Mouse (Mus musculus) liver, embryonic 13.5 days (tissue): ENCODE results near the gene Rybp. TPM values are rescaled to one million over a fixed set of nuclear protein-coding genes. Genes with fewer than 3 reads are reported as not detected.

ENCODE experiments used
- ATAC-seq: fragments of 200-750 bp; cut with Nextera tagmentation; 2 replicates; pipeline ENCODE4 v1.8.0; 2017; ENCODE audit warnings: low read depth, mild to moderate bottlenecking, moderate number of reproducible peaks, moderate library complexity
- DNase-seq: peaks from one replicate; pipeline ENCODE4 v3.0.0; 2022
- H3K27ac ChIP-seq: fragments of 300-500 bp; sonication (generic); 2 replicates; pipeline ENCODE4 v1.5.1; 2015; ENCODE audit warnings: moderate library complexity, mild to moderate bottlenecking, inconsistent platforms
- H3K27me3 ChIP-seq: fragments of 300-500 bp; sonication (generic); 2 replicates; pipeline ENCODE4 v1.6.1; 2015; ENCODE audit warnings: mild to moderate bottlenecking, inconsistent platforms
- H3K36me3 ChIP-seq: fragments of 300-500 bp; sonication (generic); 2 replicates; pipeline ENCODE4 v1.6.1; 2015; ENCODE audit warnings: mild to moderate bottlenecking, inconsistent platforms
- H3K4me1 ChIP-seq: fragments of 300-500 bp; sonication (generic); replicated peaks from 2 replicates; pipeline ENCODE4 v1.6.1; 2015; ENCODE audit warnings: inconsistent platforms
- H3K4me2 ChIP-seq: fragments of 300-500 bp; sonication (generic); 2 replicates; pipeline ENCODE4 v1.6.1; 2015; ENCODE audit warnings: inconsistent platforms, mild to moderate bottlenecking, moderate library complexity
- H3K4me3 ChIP-seq: fragments of 300-500 bp; sonication (generic); replicated peaks from 2 replicates; pipeline ENCODE4 v1.5.1; 2015; ENCODE audit warnings: mild to moderate bottlenecking, inconsistent platforms
- H3K9ac ChIP-seq: fragments of 300-500 bp; sonication (generic); 2 replicates; pipeline ENCODE4 v1.6.1; 2015; ENCODE audit warnings: mild to moderate bottlenecking, inconsistent platforms
- H3K9me3 ChIP-seq: fragments of 300-500 bp; sonication (generic); replicated peaks from 2 replicates; pipeline ENCODE4 v1.6.1; 2016; ENCODE audit warnings: inconsistent platforms
- WGBS: fragments of 180-500 bp; shearing (Covaris S2); methylation state at CpG from one replicate; pipeline ENCODE4 v1.1.7; 2015; ENCODE audit not compliant: insufficient replicate concordance; 5-methylcytosine and 5-hydroxymethylcytosine counted together
- polyA plus RNA-seq: library from polyadenylated mRNA; unstranded; fragments of >200 nt; fragmentation: Nextera tagmentation; extraction: Ambion mirVana; gene quantifications from 2 replicates; pipeline ENCODE4 v1.2.1, GENCODE M21; 2015

Rybp gene
- polyA plus RNA-seq, 1 experiment from 2014 or later = 4.9 TPM

GRCm38 (mm10) chr6:100219971-100220370 lies 67.3 kb downstream of the Rybp start:
- H3K27me3 ChIP-seq = no peaks in the 10 kb centered on the region
- no peak overlapping the region for H3K9ac ChIP-seq
- H3K36me3 ChIP-seq = no peaks in the 10 kb centered on the region
- no peak overlapping the region for H3K4me3 ChIP-seq
- peaks cover 11% of the 10 kb centered on the region for H3K4me1 ChIP-seq
- H3K4me2 ChIP-seq = no peak overlapping the region
- ATAC-seq (no peak), DNase-seq (no peak)
- WGBS = 62% methylated on average over 3 of the region's 3 CpGs
- H3K27ac ChIP-seq = no peak overlapping the region
- H3K9me3 ChIP-seq = no peaks in the 10 kb centered on the region

DNA sequence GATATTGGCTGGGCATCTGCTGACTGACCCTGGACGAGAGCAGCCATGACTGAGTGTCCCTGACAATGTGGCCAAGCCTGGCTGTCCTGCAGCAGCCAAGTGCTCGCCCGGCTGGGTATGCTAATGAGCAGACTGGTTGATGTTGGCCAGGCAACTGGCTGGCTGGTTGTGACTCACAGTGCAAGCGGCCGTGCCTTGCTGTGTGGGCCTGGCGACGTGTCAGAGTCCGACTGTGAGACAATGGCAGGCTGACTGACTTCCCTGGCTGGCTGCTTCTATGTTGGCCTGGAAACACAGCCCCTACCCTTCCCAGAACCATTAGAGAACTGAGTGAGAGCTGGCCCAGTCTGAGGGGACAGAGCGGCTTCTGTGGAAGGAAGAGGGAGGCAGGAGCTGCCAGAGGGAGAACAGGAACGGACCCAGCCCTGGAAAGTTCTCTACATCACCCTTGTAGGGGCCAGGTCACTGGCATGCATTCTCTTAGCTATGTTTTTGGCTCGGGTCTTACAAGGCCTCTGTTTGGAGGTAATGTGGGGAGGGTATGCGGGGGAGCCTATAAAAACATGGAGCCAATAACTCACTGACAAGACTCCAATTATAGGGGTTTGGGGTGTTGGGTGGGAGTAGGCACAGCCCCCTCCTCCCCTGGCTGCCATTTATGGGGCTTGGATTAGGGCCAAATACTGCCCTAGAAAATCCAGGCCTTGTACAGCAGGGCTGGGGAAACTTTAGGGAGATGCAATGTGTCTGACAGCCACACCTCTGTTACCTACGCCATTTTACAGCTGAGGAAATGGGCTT lies 68.5 kb downstream of the Rybp start:
- no peak overlapping the region for H3K4me2 ChIP-seq
- no peaks in the 10 kb centered on the region for H3K9me3 ChIP-seq
- H3K4me3 ChIP-seq = no peak overlapping the region
- 68% methylated on average over 13 of the region's 13 CpGs for WGBS
- H3K27ac ChIP-seq = no peak overlapping the region
- H3K36me3 ChIP-seq = no peaks in the 10 kb centered on the region
- no peak overlapping the region for H3K9ac ChIP-seq
- DNase-seq (no peak), ATAC-seq (no peak)
- H3K4me1 ChIP-seq = peaks cover 22% of the 10 kb centered on the region
- no peaks in the 10 kb centered on the region for H3K27me3 ChIP-seq

DNA sequence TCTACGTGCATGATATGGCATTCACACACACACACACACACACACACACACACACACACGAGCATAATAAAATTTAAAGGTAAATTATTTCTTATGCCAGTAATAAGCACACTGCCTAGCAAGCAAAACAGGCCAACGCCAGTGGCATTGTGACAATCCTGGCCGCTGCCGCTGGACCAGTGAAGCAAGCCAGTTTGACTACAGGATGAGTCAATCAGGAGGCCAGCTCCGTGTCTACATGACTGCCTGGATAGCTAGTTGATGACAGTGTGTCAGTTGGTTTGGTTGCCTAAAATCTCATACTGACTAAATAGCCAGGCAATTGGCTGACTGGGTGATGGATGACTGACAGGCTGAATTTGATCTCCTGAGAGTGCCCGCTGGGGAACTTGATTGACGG lies 69.8 kb downstream of the Rybp start:
- no peaks in the 10 kb centered on the region for H3K36me3 ChIP-seq
- H3K9ac ChIP-seq = no peak overlapping the region
- no peaks in the 10 kb centered on the region for H3K27me3 ChIP-seq
- no peak for ATAC-seq
- H3K4me1 ChIP-seq = peaks cover 26% of the 10 kb centered on the region
- no peak overlapping the region for H3K27ac ChIP-seq
- no peaks in the 10 kb centered on the region for H3K9me3 ChIP-seq
- no peak for DNase-seq
- no peak overlapping the region for H3K4me2 ChIP-seq
- 74% methylated on average over 8 of the region's 8 CpGs for WGBS
- no peak overlapping the region for H3K4me3 ChIP-seq

GRCm38 (mm10) chr6:100216945-100217344 lies 70.3 kb downstream of the Rybp start:
- H3K9ac ChIP-seq = no peak overlapping the region
- H3K4me2 ChIP-seq = no peak overlapping the region
- H3K36me3 ChIP-seq = no peaks in the 10 kb centered on the region
- DNase-seq (no peak), ATAC-seq (no peak)
- H3K4me3 ChIP-seq = no peak overlapping the region
- H3K27ac ChIP-seq = no peak overlapping the region
- H3K9me3 ChIP-seq = no peaks in the 10 kb centered on the region
- 67% methylated on average over 5 of the region's 5 CpGs for WGBS
- H3K27me3 ChIP-seq = no peaks in the 10 kb centered on the region
- peaks cover 26% of the 10 kb centered on the region for H3K4me1 ChIP-seq

- Histone ChIP-seq H3K27ac (no peak overlapping the region), H3K4me3 (no peak overlapping the region), H3K9me3 (no peaks in the 10 kb centered on the region), H3K4me2 (no peak overlapping the region), H3K36me3 (no peaks in the 10 kb centered on the region), H3K27me3 (no peaks in the 10 kb centered on the region), H3K9ac (no peak overlapping the region), H3K4me1 (peaks cover 26% of the 10 kb centered on the region)
- 34% methylated on average over 6 of the region's 6 CpGs for WGBS
- no peak for ATAC-seq
- DNase-seq = no peak
These were observed 71.5 kb downstream of the Rybp start for GRCm38 (mm10) chr6:100215809-100216208.

DNA sequence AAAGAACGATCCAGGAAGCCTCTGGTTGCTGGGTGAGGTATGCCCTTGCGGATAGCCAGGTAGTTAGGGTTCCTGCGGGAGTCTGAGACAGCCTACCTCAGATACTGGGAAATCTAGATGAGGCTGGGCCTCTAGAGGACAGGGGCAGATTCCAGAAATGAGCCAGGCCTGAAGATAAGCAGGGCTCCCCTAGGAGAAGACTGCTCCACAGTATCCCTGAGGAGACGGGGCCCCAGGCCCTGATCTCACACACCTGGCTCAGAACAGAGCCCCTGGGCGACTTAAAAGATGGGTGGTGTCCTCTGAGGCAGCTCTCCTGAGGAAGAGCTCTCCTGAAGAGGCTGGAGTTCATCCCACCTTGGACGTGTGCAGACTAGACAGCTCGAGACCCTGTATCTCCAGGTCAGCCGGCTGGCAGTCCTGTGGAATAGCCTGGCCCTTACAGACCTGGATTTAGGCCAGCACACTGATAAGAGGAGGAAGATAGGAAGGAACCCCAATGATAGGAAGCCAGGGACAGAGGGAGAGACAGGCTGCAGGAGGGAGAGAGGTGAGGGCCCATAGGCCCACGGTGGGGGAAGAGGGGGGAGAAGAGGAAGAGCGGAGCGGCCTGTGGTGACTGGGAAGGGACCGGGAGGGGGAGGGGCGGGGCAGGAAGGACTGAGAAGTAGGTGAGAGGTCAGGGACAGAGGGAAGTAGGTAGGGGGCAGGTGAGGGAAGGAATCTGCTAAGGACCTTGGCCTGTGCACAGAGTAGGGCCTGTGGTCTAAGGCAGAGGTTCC lies 73.0 kb downstream of the Rybp start:
- DNase-seq = no peak
- Histone ChIP-seq H3K36me3 (no peaks in the 10 kb centered on the region), H3K4me2 (no peak overlapping the region), H3K4me3 (no peak overlapping the region), H3K9ac (no peak overlapping the region), H3K27ac (no peak overlapping the region), H3K9me3 (no peaks in the 10 kb centered on the region), H3K4me1 (peaks cover 26% of the 10 kb centered on the region), H3K27me3 (0 out of 2 replicates have a peak, but pooled peaks cover 3% of the 10 kb centered on the region)
- ATAC-seq = 0 out of 2 replicates have a peak, but pooled peaks have one; percentile 24
- 25% methylated on average over 13 of the region's 13 CpGs for WGBS

DNA sequence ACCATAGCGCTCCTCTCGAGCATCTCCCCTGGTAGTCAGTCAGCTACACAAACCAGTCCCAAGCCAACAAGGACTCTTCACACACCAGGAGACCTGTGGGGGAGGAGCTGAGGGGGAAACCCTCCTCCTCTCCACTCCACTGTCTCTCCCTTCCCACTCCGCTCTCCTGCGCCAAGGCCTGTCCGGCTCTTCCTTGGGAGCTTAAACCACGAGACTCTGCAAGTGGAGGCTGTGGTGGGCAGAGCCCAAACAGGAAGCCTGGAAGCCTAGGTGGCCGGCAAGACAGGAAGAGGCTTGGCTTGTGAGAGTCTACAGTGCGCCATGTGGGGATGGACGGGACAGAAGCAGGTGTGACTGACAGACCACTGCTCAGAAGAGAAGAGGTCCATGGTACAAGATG lies 73.7 kb downstream of the Rybp start:
- peaks cover 26% of the 10 kb centered on the region for H3K4me1 ChIP-seq
- DNase-seq (no peak), ATAC-seq (no peak)
- H3K27ac ChIP-seq = no peak overlapping the region
- H3K36me3 ChIP-seq = no peaks in the 10 kb centered on the region
- 0 out of 2 replicates have a peak, but pooled peaks cover 5% of the 10 kb centered on the region for H3K27me3 ChIP-seq
- H3K9me3 ChIP-seq = no peaks in the 10 kb centered on the region
- no peak overlapping the region for H3K4me2 ChIP-seq
- 34% methylated on average over 9 of the region's 9 CpGs for WGBS
- H3K9ac ChIP-seq = no peak overlapping the region
- no peak overlapping the region for H3K4me3 ChIP-seq

DNA sequence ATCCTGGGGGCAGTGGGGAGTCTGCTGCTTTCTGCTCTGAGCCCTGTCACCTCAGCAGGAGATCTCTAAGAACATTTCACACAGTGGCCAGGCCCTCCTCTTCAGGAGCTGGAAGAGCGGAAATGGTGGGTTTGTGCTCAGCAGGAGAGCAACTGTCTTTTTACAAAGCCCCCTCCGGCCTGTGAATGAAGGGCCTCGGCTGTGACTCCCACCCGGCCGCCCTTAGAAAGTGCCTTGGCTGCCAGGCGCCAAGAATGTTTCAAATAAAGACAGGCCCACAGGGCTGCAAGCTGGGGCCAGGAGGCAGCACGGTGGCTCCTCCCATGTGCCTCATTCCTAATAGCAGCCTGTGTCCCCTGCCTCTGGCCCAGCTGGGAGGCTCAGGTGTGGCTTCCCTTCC lies 74.5 kb downstream of the Rybp start:
- DNase-seq = no peak
- peaks cover 26% of the 10 kb centered on the region for H3K4me1 ChIP-seq
- H3K27ac ChIP-seq = no peak overlapping the region
- H3K9me3 ChIP-seq = no peaks in the 10 kb centered on the region
- 30% methylated on average over 7 of the region's 7 CpGs for WGBS
- ATAC-seq = no peak
- H3K36me3 ChIP-seq = no peaks in the 10 kb centered on the region
- H3K4me2 ChIP-seq = no peak overlapping the region
- H3K9ac ChIP-seq = no peak overlapping the region
- H3K4me3 ChIP-seq = no peak overlapping the region
- H3K27me3 ChIP-seq = 0 out of 2 replicates have a peak, but pooled peaks cover 6% of the 10 kb centered on the region

DNA sequence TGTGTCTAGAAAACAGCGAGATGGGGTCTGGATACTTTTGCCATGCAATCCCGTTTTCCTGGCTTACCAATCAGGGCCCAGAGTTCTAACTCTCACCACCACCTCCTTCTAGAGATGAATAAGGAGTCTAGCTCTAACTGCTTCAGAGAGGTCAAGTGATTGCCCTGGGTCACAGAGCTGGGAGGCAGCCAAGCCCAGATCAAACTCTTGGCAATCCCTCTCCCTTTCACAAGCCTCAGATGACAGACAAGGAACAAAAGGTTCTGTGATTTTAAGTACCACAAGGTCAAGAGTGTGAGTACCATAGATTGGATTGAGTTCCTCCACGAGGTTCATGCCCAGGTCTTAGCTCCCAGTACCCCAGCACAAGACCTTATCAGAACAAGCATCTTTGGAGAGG lies 75.6 kb downstream of the Rybp start:
- DNase-seq (no peak), ATAC-seq (no peak)
- H3K4me2 ChIP-seq = no peak overlapping the region
- no peaks in the 10 kb centered on the region for H3K36me3 ChIP-seq
- no peak overlapping the region for H3K4me3 ChIP-seq
- peaks cover 14% of the 10 kb centered on the region; the same call in 1 of the 2 replicates for H3K27me3 ChIP-seq
- no peak overlapping the region for H3K27ac ChIP-seq
- H3K9me3 ChIP-seq = no peaks in the 10 kb centered on the region
- H3K4me1 ChIP-seq = peaks cover 34% of the 10 kb centered on the region
- 48% methylated on average over 3 of the region's 3 CpGs for WGBS
- H3K9ac ChIP-seq = no peak overlapping the region

- H3K27ac ChIP-seq = no peak overlapping the region
- 60% methylated on average over 1 of the region's 1 CpGs for WGBS
- no peak overlapping the region for H3K4me2 ChIP-seq
- peaks cover 24% of the 10 kb centered on the region; the same call in 1 of the 2 replicates for H3K27me3 ChIP-seq
- no peaks in the 10 kb centered on the region for H3K9me3 ChIP-seq
- H3K4me3 ChIP-seq = no peak overlapping the region
- H3K9ac ChIP-seq = no peak overlapping the region
- ATAC-seq (no peak), DNase-seq (no peak)
- no peaks in the 10 kb centered on the region for H3K36me3 ChIP-seq
- peaks cover 28% of the 10 kb centered on the region for H3K4me1 ChIP-seq
These were observed 76.8 kb downstream of the Rybp start for GRCm38 (mm10) chr6:100210517-100210916.

GRCm38 (mm10) chr6:100206741-100207275 lies 80.5 kb downstream of the Rybp start:
- ATAC-seq = peak; percentile 43
- no peak overlapping the region for H3K4me2 ChIP-seq
- no peak overlapping the region for H3K27ac ChIP-seq

More at GRCm38 (mm10) chr6:100206741-100207275, 80.5 kb downstream of the Rybp start:
- Histone ChIP-seq H3K36me3 (no peaks in the 10 kb centered on the region), H3K9me3 (no peaks in the 10 kb centered on the region), H3K4me3 (no peak overlapping the region), H3K9ac (no peak overlapping the region), H3K4me1 (peaks cover 7% of the 10 kb centered on the region; the same call in 1 of the 2 replicates), H3K27me3 (peaks cover 26% of the 10 kb centered on the region; the same call in 1 of the 2 replicates)
- DNase-seq = no peak
- WGBS = 7% methylated on average over 14 of the region's 14 CpGs
